Mouse (Mus musculus) stomach, postnatal 0 days (tissue): ENCODE results near the gene Pxylp1. TPM values are rescaled to one million over a fixed set of nuclear protein-coding genes. Genes with fewer than 3 reads are reported as not detected.

Experiments used
- ATAC-seq: fragments of 200-750 bp; cut with Nextera tagmentation; 2 replicates; pipeline ENCODE4 v1.8.0; 2017; ENCODE audit not compliant: low FRiP score, low TSS enrichment
- DNase-seq: peaks from one replicate; pipeline ENCODE4 v3.0.0-alpha.2; 2016; ENCODE audit warnings: low spot score
- H3K27ac ChIP-seq: fragments of 300-500 bp; sonication (generic); replicated peaks from 2 replicates; pipeline ENCODE4 v1.5.1; 2014; ENCODE audit warnings: mild to moderate bottlenecking, control low read depth
- H3K27me3 ChIP-seq: fragments of 300-500 bp; sonication (generic); 2 replicates; pipeline ENCODE4 v1.6.1; 2014; ENCODE audit warnings: low read length; ENCODE audit not compliant: control insufficient read depth, insufficient read depth
- H3K36me3 ChIP-seq: fragments of 300-500 bp; sonication (generic); 2 replicates; pipeline ENCODE4 v1.6.1; 2014; ENCODE audit warnings: low read length, mixed read lengths; ENCODE audit not compliant: control insufficient read depth, insufficient read depth
- H3K4me1 ChIP-seq: fragments of 300-500 bp; sonication (generic); replicated peaks from 2 replicates; pipeline ENCODE4 v1.6.1; 2014; ENCODE audit warnings: antibody characterized with exemption; ENCODE audit not compliant: control insufficient read depth, insufficient read depth
- H3K4me2 ChIP-seq: fragments of 300-500 bp; sonication (generic); replicated peaks from 2 replicates; pipeline ENCODE4 v1.6.1; 2014; ENCODE audit warnings: low read depth, mild to moderate bottlenecking, control low read depth, moderate library complexity
- H3K4me3 ChIP-seq: fragments of 300-500 bp; sonication (generic); 2 replicates; pipeline ENCODE4 v1.5.1; 2014; ENCODE audit warnings: low read depth, low read length, control low read depth
- H3K9ac ChIP-seq: fragments of 300-500 bp; sonication (generic); 2 replicates; pipeline ENCODE4 v1.6.1; 2014; ENCODE audit warnings: mild to moderate bottlenecking, low read length, control low read depth, mixed read lengths
- H3K9me3 ChIP-seq: fragments of 300-500 bp; sonication (generic); 2 replicates; pipeline ENCODE4 v1.6.1; 2016; ENCODE audit warnings: low read length; ENCODE audit not compliant: control insufficient read depth
- CTCF ChIP-seq: IDR thresholded peaks from 2 replicates; pipeline ENCODE4 v1.5.1; 2016; ENCODE audit warnings: antibody characterized with exemption, low read depth, mild to moderate bottlenecking, moderate library complexity
- EP300 ChIP-seq: optimal IDR thresholded peaks from 2 replicates; pipeline ENCODE3; 2016; ENCODE audit warnings: antibody characterized with exemption
- WGBS: fragments of 180-500 bp; shearing (Covaris S2); extraction: QIAGEN DNeasy Blood & Tissue Kit; methylation state at CpG from one replicate; pipeline ENCODE4 v1.1.7; 2014; 5-methylcytosine and 5-hydroxymethylcytosine counted together
- polyA plus RNA-seq: library from polyadenylated mRNA; unstranded; fragments of >200 nt; fragmentation: Nextera tagmentation; extraction: Ambion mirVana; gene quantifications from 2 replicates; pipeline ENCODE4 v1.2.1, GENCODE M21; 2015

The Pxylp1 gene
- polyA plus RNA-seq, 1 experiment from 2014 or later = 19.1 TPM

DNA sequence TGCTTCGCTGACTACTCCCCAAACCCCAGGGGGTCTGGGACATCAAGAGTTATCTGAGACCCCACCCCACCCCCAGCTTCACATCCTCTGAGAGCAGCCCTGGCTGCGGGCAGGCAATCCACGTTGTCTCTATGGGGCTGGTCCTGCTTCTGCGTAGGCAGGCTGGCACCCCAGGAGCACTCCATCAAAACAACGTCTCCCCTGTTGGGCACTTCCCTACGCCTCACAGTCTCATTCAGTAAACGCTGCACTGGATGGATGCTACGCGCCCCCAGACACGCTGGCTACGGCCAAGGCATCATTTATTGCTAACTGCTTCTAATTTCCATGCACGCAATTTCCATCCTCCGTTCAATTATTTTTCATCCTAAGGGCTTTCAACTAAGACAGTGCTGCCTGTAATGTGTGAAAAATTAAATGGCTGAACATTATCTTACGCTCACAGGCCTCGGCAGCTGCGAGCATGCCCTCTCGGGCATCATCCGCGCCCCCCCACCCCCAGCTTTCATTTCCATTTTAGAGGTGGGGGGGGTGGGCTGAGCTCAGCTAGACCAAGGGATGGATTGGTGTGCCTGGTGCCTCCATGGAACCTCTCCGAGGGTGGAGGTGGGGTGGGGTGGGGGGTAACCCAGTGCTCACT is 54.6 kb downstream of the Pxylp1 start:
- DNase-seq = no peak
- WGBS = 70% methylated on average over 20 of the region's 20 CpGs
- H3K27ac ChIP-seq = no peak overlapping the region
- H3K27me3 ChIP-seq = no peaks in the 10 kb centered on the region
- no peaks in the 10 kb centered on the region for H3K4me1 ChIP-seq
- no peak overlapping the region for H3K4me3 ChIP-seq
- no peak overlapping the region for H3K4me2 ChIP-seq
- TF ChIP-seq EP300 (no peak), CTCF (no peak)
- no peak for ATAC-seq
- H3K36me3 ChIP-seq = no peaks in the 10 kb centered on the region
- no peaks in the 10 kb centered on the region for H3K9me3 ChIP-seq
- no peak overlapping the region for H3K9ac ChIP-seq

DNA sequence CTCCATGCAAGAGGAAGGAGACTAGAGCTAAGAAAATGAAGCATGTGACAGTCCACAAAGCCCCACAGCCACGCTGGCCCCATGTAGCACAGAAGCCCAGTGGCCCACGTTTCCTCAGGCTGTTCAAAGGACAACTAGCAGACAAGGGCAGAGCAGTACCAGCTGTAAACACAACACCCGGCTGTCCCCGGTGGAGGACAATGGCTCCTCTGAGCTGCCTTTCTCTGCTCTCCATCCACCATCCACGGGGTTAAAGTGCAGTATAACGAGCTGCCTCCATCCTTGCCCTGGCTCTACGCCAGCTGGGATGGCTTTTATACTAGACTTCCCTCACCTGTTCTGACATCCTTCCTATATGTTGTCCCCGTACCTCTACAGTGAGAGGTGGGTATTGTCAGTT is 55.5 kb downstream of the Pxylp1 start:
- Histone ChIP-seq H3K4me2 (no peak overlapping the region), H3K27me3 (no peaks in the 10 kb centered on the region), H3K27ac (no peak overlapping the region), H3K9me3 (no peaks in the 10 kb centered on the region), H3K9ac (no peak overlapping the region), H3K36me3 (no peaks in the 10 kb centered on the region), H3K4me1 (no peaks in the 10 kb centered on the region), H3K4me3 (no peak overlapping the region)
- WGBS = 47% methylated on average over 8 of the region's 8 CpGs
- TF ChIP-seq CTCF (no peak), EP300 (no peak)
- ATAC-seq (no peak), DNase-seq (no peak)

DNA sequence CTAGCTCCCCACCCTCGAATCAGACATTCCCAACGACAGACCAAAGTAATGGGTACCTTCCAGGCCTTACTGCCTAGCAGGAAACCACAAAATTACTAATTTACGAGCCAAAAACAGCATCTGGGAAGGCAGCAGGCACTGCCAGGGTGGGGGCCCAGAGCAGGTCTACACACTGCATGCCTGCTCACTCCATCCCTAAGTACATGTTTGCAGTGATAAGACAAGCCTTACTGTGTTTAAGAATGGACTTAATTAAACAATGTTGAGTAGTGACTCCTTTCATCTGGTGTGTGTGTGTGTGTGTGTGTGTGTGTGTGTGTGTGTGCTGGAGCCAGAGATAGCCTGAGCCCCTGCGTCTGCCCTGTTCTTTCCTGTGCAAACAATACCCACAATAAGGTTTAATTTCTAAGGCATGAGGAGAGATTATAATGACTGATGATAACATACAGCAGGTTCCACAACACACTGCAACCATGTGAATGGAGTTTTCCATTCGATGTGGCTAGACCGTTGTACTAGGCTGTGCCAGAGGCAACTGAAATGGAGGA is 57.0 kb downstream of the Pxylp1 start:
- peak; percentile 81 for DNase-seq
- Histone ChIP-seq H3K4me2 (no peak overlapping the region), H3K36me3 (no peaks in the 10 kb centered on the region), H3K9me3 (no peaks in the 10 kb centered on the region), H3K27ac (no peak overlapping the region), H3K9ac (no peak overlapping the region), H3K4me3 (no peak overlapping the region), H3K27me3 (no peaks in the 10 kb centered on the region), H3K4me1 (no peaks in the 10 kb centered on the region)
- WGBS = 62% methylated on average over 6 of the region's 6 CpGs
- TF ChIP-seq CTCF (no peak), EP300 (no peak)
- ATAC-seq = peak; percentile 89

DNA sequence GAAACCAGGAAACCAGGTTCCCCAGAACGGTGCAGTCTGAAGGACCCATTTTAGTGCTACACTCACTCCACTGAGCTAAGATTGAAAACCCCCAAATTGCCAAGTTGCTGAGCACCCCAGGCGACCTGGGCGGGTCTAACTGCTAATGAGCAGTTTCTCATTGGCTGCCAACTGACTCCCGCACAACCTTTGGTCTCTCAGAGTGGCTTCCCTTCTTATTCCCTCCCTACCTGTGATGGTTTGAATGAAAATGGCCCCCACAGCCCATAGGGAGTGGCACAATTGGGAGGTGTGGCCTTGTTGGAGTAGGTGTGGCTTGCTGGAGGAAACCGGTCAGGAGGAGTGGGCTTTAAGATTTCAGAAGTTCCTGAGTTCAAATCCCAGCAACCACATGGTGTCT is 58.9 kb downstream of the Pxylp1 start:
- Histone ChIP-seq H3K36me3 (no peaks in the 10 kb centered on the region), H3K4me1 (no peaks in the 10 kb centered on the region), H3K4me2 (no peak overlapping the region), H3K27me3 (no peaks in the 10 kb centered on the region), H3K9ac (no peak overlapping the region), H3K4me3 (no peak overlapping the region), H3K27ac (0 out of 2 replicates have a peak overlapping the region, but pooled peaks have one; percentile 18), H3K9me3 (no peaks in the 10 kb centered on the region)
- WGBS = 66% methylated on average over 5 of the region's 5 CpGs
- TF ChIP-seq CTCF = no peak
- TF ChIP-seq EP300 = no peak
- DNase-seq = peak; percentile 64
- peak; percentile 10; the same call in 1 of the 2 replicates for ATAC-seq

DNA sequence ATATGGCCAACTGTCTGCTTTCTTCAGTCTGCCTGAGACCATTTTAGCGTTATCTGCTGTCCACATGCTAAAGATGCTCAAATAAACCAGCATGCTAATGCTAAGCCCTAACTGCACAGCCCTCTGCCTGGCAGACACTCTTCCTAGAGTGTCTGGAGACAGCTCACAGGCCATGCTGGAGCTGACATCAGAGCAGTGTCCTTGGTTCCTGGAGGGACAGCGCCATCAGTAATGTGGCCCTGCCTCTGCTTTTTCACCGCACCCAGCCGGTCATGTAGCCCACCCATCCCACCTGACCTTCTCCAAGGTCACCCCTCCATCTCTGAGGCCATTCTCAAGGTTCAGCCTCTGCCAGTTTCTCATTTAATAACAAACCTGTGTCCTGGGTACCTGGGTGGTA is 60.0 kb downstream of the Pxylp1 start:
- no peak for DNase-seq
- H3K4me3 ChIP-seq = no peak overlapping the region
- H3K27me3 ChIP-seq = no peaks in the 10 kb centered on the region
- no peak overlapping the region for H3K9ac ChIP-seq
- H3K4me1 ChIP-seq = no peaks in the 10 kb centered on the region
- H3K27ac ChIP-seq = no peak overlapping the region
- 81% methylated on average over 4 of the region's 4 CpGs for WGBS
- no peak for ATAC-seq
- TF ChIP-seq EP300 = no peak
- TF ChIP-seq CTCF = no peak
- no peaks in the 10 kb centered on the region for H3K36me3 ChIP-seq
- H3K9me3 ChIP-seq = no peaks in the 10 kb centered on the region
- no peak overlapping the region for H3K4me2 ChIP-seq

DNA sequence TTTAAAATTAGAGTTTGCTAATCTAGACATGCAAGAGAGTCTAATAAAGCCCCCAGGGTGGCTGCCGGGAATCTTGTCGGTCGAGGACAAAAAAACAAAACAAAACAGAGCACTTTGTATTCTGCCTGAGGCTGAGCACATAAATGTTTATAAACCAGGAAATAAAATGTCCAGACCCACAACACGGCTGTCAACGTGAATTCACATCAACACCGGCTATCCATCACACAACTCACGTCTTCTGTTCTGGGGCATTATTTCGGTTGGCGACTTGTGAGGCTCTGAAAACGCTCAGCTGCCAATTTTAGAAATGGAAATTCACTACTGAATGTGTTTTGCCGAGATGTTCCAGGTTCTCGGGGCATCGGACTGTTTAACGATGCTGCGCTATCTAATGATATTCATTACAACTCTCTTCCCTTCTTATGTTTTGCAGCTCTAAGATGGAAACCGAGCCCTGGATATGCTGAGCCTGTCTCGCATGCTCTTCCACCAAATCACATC is 61.6 kb downstream of the Pxylp1 start:
- TF ChIP-seq EP300 (no peak), CTCF (no peak)
- H3K9ac ChIP-seq = no peak overlapping the region
- H3K36me3 ChIP-seq = no peaks in the 10 kb centered on the region
- H3K27me3 ChIP-seq = no peaks in the 10 kb centered on the region
- WGBS = 78% methylated on average over 17 of the region's 17 CpGs
- no peaks in the 10 kb centered on the region for H3K9me3 ChIP-seq
- H3K27ac ChIP-seq = no peak overlapping the region
- H3K4me1 ChIP-seq = no peaks in the 10 kb centered on the region
- ATAC-seq = no peak
- H3K4me2 ChIP-seq = no peak overlapping the region
- H3K4me3 ChIP-seq = no peak overlapping the region
- DNase-seq = no peak
